Mouse (Mus musculus) right cerebral cortex, adult 2 months (tissue): Measurements from ENCODE around the gene Mid1.
A peak's percentile ranks its signal among the peaks of the same experiment; 100 is the strongest.
"Not testable (repeated sequence)": the region's sequence is repeated elsewhere in the genome, so short reads cannot be mapped to it uniquely, and the experiment has no call there.

ENCODE experiments used
- DNase-seq, 2 experiments: peaks; one replicate each; pipeline ENCODE4 v3.0.0; 2021 to 2022; ENCODE audit warnings: low spot score in 2 of 2

Mid1 gene

GRCm38 (mm10) chrX:170015883-170016282 is 330.9 kb downstream of the Mid1 start:
- not testable (repeated sequence) for DNase-seq

GRCm38 (mm10) chrX:170017333-170018245 is 332.6 kb downstream of the Mid1 start:
- DNase-seq, result peak in 1 of 2 experiments; percentile 78

GRCm38 (mm10) chrX:170018571-170019218 is 333.7 kb downstream of the Mid1 start:
- not testable (repeated sequence) for DNase-seq

GRCm38 (mm10) chrX:170019219-170019953 is 334.4 kb downstream of the Mid1 start:
- DNase-seq, result not testable (repeated sequence)

- DNase-seq, result peak; percentile 100
These were observed 335.1 kb downstream of the Mid1 start for GRCm38 (mm10) chrX:170019954-170020689.

GRCm38 (mm10) chrX:170020690-170021050 is 335.7 kb downstream of the Mid1 start:
- peak; percentile 92 to 93 for DNase-seq

GRCm38 (mm10) chrX:170021205-170021604 is 336.2 kb downstream of the Mid1 start:
- not testable (repeated sequence) for DNase-seq

GRCm38 (mm10) chrX:170021750-170022461 is 336.9 kb downstream of the Mid1 start:
- peak; percentile 88 to 89 for DNase-seq
